Comparison of ENCODE assay signal across 12 mouse cellular contexts in genomic region chr17:75014601-75015356, GRCm38 (mm10). TPM values are rescaled to one million over a fixed set of nuclear protein-coding genes. Genes with fewer than 3 reads are reported as not detected.
DNase-seq lines count a peak whose midpoint lies in the region; ATAC-seq lines count a peak whose summit lies in the region.
"Had no signal": no experiment of that assay in that cellular context is flagged by ENCODE, and none has a peak within 500 bp of the region (broad histone marks: within the 10 kb centered on the region; RNA-seq: fewer than 3 reads in every experiment).

No protein-coding gene starts in this region.

- H3K9ac ChIP-seq in neural tube, embryonic 15.5 days (replicated peaks) = no peak overlapping the region
- no peak overlapping the region for H3K9ac ChIP-seq in hindbrain, embryonic 13.5 days
- H3K9ac ChIP-seq: heart, embryonic 15.5 days had no signal

- WGBS in heart, embryonic 10.5 days = 64% methylated on average over 24 of the region's 24 CpGs
- 65% methylated on average over 24 of the region's 24 CpGs for WGBS in neural tube, embryonic 15.5 days
- WGBS in hindbrain, embryonic 13.5 days = 80% methylated on average over 24 of the region's 24 CpGs

- no peak for ATAC-seq in neural tube, embryonic 15.5 days (ENCODE audit: low FRiP score)
- no peak for ATAC-seq in hindbrain, embryonic 13.5 days (ENCODE audit: low FRiP score)
- ATAC-seq: midbrain, embryonic 16.5 days had no signal

- DNase-seq in heart, adult 11 months = peak; percentile 92
- no peak for DNase-seq in heart, embryonic 10.5 days (ENCODE audit: low spot score)
- DNase-seq in neural tube, embryonic 10.5 days (ENCODE audit: extremely low spot score, low spot score) = peak; percentile 60
- DNase-seq in kidney, postnatal 4 days = peak; percentile 66 to 78
- DNase-seq in adrenal gland, postnatal 4 days (ENCODE audit: low spot score in 2 of 2) = no peak
- DNase-seq in ovary, adult 18-20 months (ENCODE audit: low spot score) = no peak
- DNase-seq: cerebellum, postnatal 10 days; left cerebral cortex, postnatal 4 days had no signal

- no peak overlapping the region for H3K27ac ChIP-seq in heart, embryonic 10.5 days
- no peak overlapping the region for H3K27ac ChIP-seq in neural tube, embryonic 15.5 days (replicated peaks)
- no peak overlapping the region for H3K27ac ChIP-seq in hindbrain, embryonic 13.5 days
- H3K27ac ChIP-seq: heart, embryonic 15.5 days had no signal

- H3K4me1 ChIP-seq in heart, embryonic 10.5 days = peaks cover 39% of the 10 kb centered on the region
- peaks cover 11% of the 10 kb centered on the region for H3K4me1 ChIP-seq in neural tube, embryonic 15.5 days
- peaks cover 2% of the 10 kb centered on the region for H3K4me1 ChIP-seq in hindbrain, embryonic 13.5 days (replicated peaks)

- H3K4me3 ChIP-seq in heart, embryonic 10.5 days = no peak overlapping the region
- H3K4me3 ChIP-seq in neural tube, embryonic 15.5 days (replicated peaks) = no peak overlapping the region
- H3K4me3 ChIP-seq in hindbrain, embryonic 13.5 days = no peak overlapping the region
- H3K4me3 ChIP-seq: heart, embryonic 15.5 days had no signal

- H3K27me3 ChIP-seq in heart, embryonic 10.5 days (ENCODE audit: insufficient read depth, poor library complexity, severe bottlenecking) = no peaks in the 10 kb centered on the region
- H3K27me3 ChIP-seq in neural tube, embryonic 15.5 days (replicated peaks) = no peaks in the 10 kb centered on the region
- 0 out of 2 replicates have a peak, but pooled peaks cover 7% of the 10 kb centered on the region for H3K27me3 ChIP-seq in hindbrain, embryonic 13.5 days
- H3K27me3 ChIP-seq: heart, embryonic 15.5 days had no signal

- no peak overlapping the region for H3K4me2 ChIP-seq in neural tube, embryonic 15.5 days
- H3K4me2 ChIP-seq in hindbrain, embryonic 13.5 days = no peak overlapping the region

- H3K9me3 ChIP-seq in heart, embryonic 10.5 days = no peaks in the 10 kb centered on the region
- H3K9me3 ChIP-seq in neural tube, embryonic 15.5 days (replicated peaks) = no peaks in the 10 kb centered on the region
- no peaks in the 10 kb centered on the region for H3K9me3 ChIP-seq in hindbrain, embryonic 13.5 days
- H3K9me3 ChIP-seq: heart, embryonic 15.5 days had no signal

- H3K36me3 ChIP-seq in heart, embryonic 10.5 days = peaks cover 35% of the 10 kb centered on the region
- no peaks in the 10 kb centered on the region for H3K36me3 ChIP-seq in neural tube, embryonic 15.5 days
- H3K36me3 ChIP-seq in hindbrain, embryonic 13.5 days = no peaks in the 10 kb centered on the region
- H3K36me3 ChIP-seq: heart, embryonic 15.5 days had no signal

RNA-seq across cellular contexts. Expression of gene Ltbp1, which starts 9.4 kb away (rescaled TPM):
- 29.7 and 34.2 TPM in 2 replicates for polyA plus RNA-seq in heart, embryonic 10.5 days (2016; fragmentation: Nextera tagmentation; extraction: Ambion mirVana)
- 3.6 and 6.0 TPM in 2 replicates for polyA plus RNA-seq in neural tube, embryonic 15.5 days (2015; fragmentation: Nextera tagmentation; extraction: Ambion mirVana)
- 10 to 100 TPM; 26.8 to 39.2 TPM for total RNA-seq in adrenal gland, postnatal 4 days (2021)
- 2.2 and 3.7 TPM in 2 replicates for polyA plus RNA-seq in hindbrain, embryonic 13.5 days (2015; fragmentation: Nextera tagmentation; extraction: Ambion mirVana)

Comparison
In these comparisons a context has a peak if more than half of its experiments do, and no peak if none do; other contexts are left out.
1. DNase-seq: peak in heart, adult 11 months (single experiment), neural tube, embryonic 10.5 days (single experiment) and kidney, postnatal 4 days (2 of 2); none in heart, embryonic 10.5 days (single experiment), adrenal gland, postnatal 4 days (0 of 2) and ovary, adult 18-20 months (single experiment).